Comparison of ENCODE assay signal across 8 mouse cellular contexts in genomic region chr19:5072389-5073019, GRCm38 (mm10). TPM values are rescaled to one million over a fixed set of nuclear protein-coding genes. Genes with fewer than 3 reads are reported as not detected.
DNase-seq lines count a peak whose midpoint lies in the region; ATAC-seq and TF ChIP-seq lines count a peak whose summit lies in the region.

No protein-coding gene starts in this region.

- no peaks in the 10 kb centered on the region for H3K36me3 ChIP-seq in embryonic facial prominence, embryonic 12.5 days
- no peaks in the 10 kb centered on the region for H3K36me3 ChIP-seq in intestine, embryonic 14.5 days (ENCODE audit: control insufficient read depth, insufficient read depth, low read length)

- intact Hi-C loops in left cerebral cortex, adult 2 months (cut with DNase I) = loop anchor here (2.0 kb wide), 1 partner anchor 16 kb away; no protein-coding TSS in a partner anchor

- no peak overlapping the region for H3K27ac ChIP-seq in left cerebral cortex, adult 2 months
- peak overlapping the region; percentile 97 for H3K27ac ChIP-seq in embryonic facial prominence, embryonic 12.5 days
- H3K27ac ChIP-seq in intestine, embryonic 14.5 days (ENCODE audit: low read depth) = peak overlapping the region; percentile 86

- 0 out of 2 replicates have a peak, but pooled peaks have one; percentile 1 for ATAC-seq in embryonic facial prominence, embryonic 12.5 days (ENCODE audit: insufficient number of reproducible peaks, insufficient read depth, low FRiP score, low TSS enrichment)
- ATAC-seq in intestine, embryonic 14.5 days (replicated peaks; ENCODE audit: low FRiP score, low TSS enrichment, low read depth) = peak; percentile 24; the same call in 1 of the 2 replicates
- ATAC-seq in megakaryocyte, adult 5-6 weeks (ENCODE audit: poor library complexity, severe bottlenecking) = 0 out of 2 replicates have a peak, but pooled peaks have one; percentile 11

- TF ChIP-seq CTCF in left cerebral cortex, adult 2 months (IDR thresholded peaks at IDR 0.05) = no peak

- peaks cover 10% of the 10 kb centered on the region for H3K27me3 ChIP-seq in embryonic facial prominence, embryonic 12.5 days
- no peaks in the 10 kb centered on the region; the same call in 1 of the 2 replicates for H3K27me3 ChIP-seq in intestine, embryonic 14.5 days (replicated peaks; ENCODE audit: control insufficient read depth, insufficient read depth, low read length)

- H3K9me3 ChIP-seq in embryonic facial prominence, embryonic 12.5 days = no peaks in the 10 kb centered on the region
- H3K9me3 ChIP-seq in intestine, embryonic 14.5 days (ENCODE audit: control insufficient read depth, low read length) = no peaks in the 10 kb centered on the region

- H3K9ac ChIP-seq in embryonic facial prominence, embryonic 12.5 days = peak overlapping the region; percentile 44
- H3K9ac ChIP-seq in intestine, embryonic 14.5 days (ENCODE audit: low read length) = peak overlapping the region; percentile 27; the same call in 1 of the 2 replicates

- H3K4me1 ChIP-seq in embryonic facial prominence, embryonic 12.5 days = peaks cover 31% of the 10 kb centered on the region
- peaks cover 21% of the 10 kb centered on the region for H3K4me1 ChIP-seq in intestine, embryonic 14.5 days (replicated peaks; ENCODE audit: control insufficient read depth, insufficient read depth, low read length)

- H3K4me2 ChIP-seq in embryonic facial prominence, embryonic 12.5 days (replicated peaks) = peak overlapping the region; percentile 86
- peak overlapping the region; percentile 77 for H3K4me2 ChIP-seq in intestine, embryonic 14.5 days (ENCODE audit: low read length)

- peak overlapping the region; percentile 45 for H3K4me3 ChIP-seq in left cerebral cortex, adult 2 months
- H3K4me3 ChIP-seq in embryonic facial prominence, embryonic 12.5 days = peak overlapping the region; percentile 59
- H3K4me3 ChIP-seq in intestine, embryonic 14.5 days (ENCODE audit: low read depth, low read length) = peak overlapping the region; percentile 52

- DNase-seq in left cerebral cortex, adult 2 months (ENCODE audit: extremely low spot score in 1 of 2, low spot score in 2 of 2) = no peak
- DNase-seq in left cerebral cortex, adult 8-10 months (ENCODE audit: low spot score in 2 of 2) = no peak
- DNase-seq in intestine, embryonic 14.5 days (ENCODE audit: low spot score) = no peak
- no peak for DNase-seq in adrenal gland, adult 8-10 months
- no peak for DNase-seq in right cerebral cortex, postnatal 25 days
- no peak for DNase-seq in gastrocnemius, postnatal 25 days

- 2% methylated on average over 20 of the region's 20 CpGs for WGBS in embryonic facial prominence, embryonic 12.5 days
- WGBS in intestine, embryonic 14.5 days = 2% methylated on average over 20 of the region's 20 CpGs

RNA-seq across cellular contexts. Expression of gene Cd248, which starts 4.6 kb away (rescaled TPM):
- total RNA-seq in left cerebral cortex, adult 2 months (2021) = 1 to 10 TPM; 4.3 to 5.4 TPM
- total RNA-seq in left cerebral cortex, adult 8-10 months (2022) = 1 to 10 TPM; 5.3 to 6.6 (median 6.1) TPM
- 54.4 and 64.3 TPM in 2 replicates for polyA plus RNA-seq in embryonic facial prominence, embryonic 12.5 days (2016; fragmentation: Nextera tagmentation; extraction: Ambion mirVana)
- polyA plus RNA-seq in intestine, embryonic 14.5 days (2014; fragmentation: Nextera tagmentation; extraction: Ambion mirVana) = 69.8 and 70.2 TPM in 2 replicates
- total RNA-seq in megakaryocyte, adult 5-6 weeks (2015) = 0.13 TPM in 1 of 2 replicates, not detected in the other
- total RNA-seq in megakaryocyte, adult 5-6 weeks (2017) = not detected in 2 replicates
- 10 to 100 TPM in 1 of 4 experiments, 1 to 10 TPM in 3; 8.9 to 11.8 (median 9.2) TPM for total RNA-seq in adrenal gland, adult 8-10 months (2022)
- total RNA-seq in gastrocnemius, postnatal 25 days (2021) = 10 to 100 TPM; 13.8 to 23.3 TPM

RNA-seq across cellular contexts. Expression of gene Tmem151a, which starts 12.8 kb away (rescaled TPM):
- total RNA-seq in left cerebral cortex, adult 2 months (2021) = 100 to 1,000 TPM; 154 to 156 TPM
- total RNA-seq in left cerebral cortex, adult 8-10 months (2022) = 100 to 1,000 TPM; 135 to 156 (median 139) TPM
- polyA plus RNA-seq in embryonic facial prominence, embryonic 12.5 days (2016; fragmentation: Nextera tagmentation; extraction: Ambion mirVana) = 2.9 and 3.7 TPM in 2 replicates
- polyA plus RNA-seq in intestine, embryonic 14.5 days (2014; fragmentation: Nextera tagmentation; extraction: Ambion mirVana) = 7.1 and 8.2 TPM in 2 replicates
- not detected in 2 replicates for total RNA-seq in megakaryocyte, adult 5-6 weeks (2015)
- not detected in 2 replicates for total RNA-seq in megakaryocyte, adult 5-6 weeks (2017)
- 1 to 10 TPM; 2.1 to 2.8 (median 2.6) TPM for total RNA-seq in adrenal gland, adult 8-10 months (2022)
- total RNA-seq in gastrocnemius, postnatal 25 days (2021) = not detected

RNA-seq across cellular contexts. Expression of gene Yif1a, which starts 15.8 kb away (rescaled TPM):
- 10 to 100 TPM; 23.4 to 25.7 TPM for total RNA-seq in left cerebral cortex, adult 2 months (2021)
- 10 to 100 TPM; 25.3 to 31.3 (median 28.6) TPM for total RNA-seq in left cerebral cortex, adult 8-10 months (2022)
- polyA plus RNA-seq in embryonic facial prominence, embryonic 12.5 days (2016; fragmentation: Nextera tagmentation; extraction: Ambion mirVana) = 67.3 and 73.4 TPM in 2 replicates
- polyA plus RNA-seq in intestine, embryonic 14.5 days (2014; fragmentation: Nextera tagmentation; extraction: Ambion mirVana) = 111 and 114 TPM in 2 replicates
- 30.6 and 33.4 TPM in 2 replicates for total RNA-seq in megakaryocyte, adult 5-6 weeks (2015)
- total RNA-seq in megakaryocyte, adult 5-6 weeks (2017) = 8.5 and 14.1 TPM in 2 replicates
- 10 to 100 TPM; 58.5 to 79.0 (median 62.9) TPM for total RNA-seq in adrenal gland, adult 8-10 months (2022)
- total RNA-seq in gastrocnemius, postnatal 25 days (2021) = 10 to 100 TPM; 38.1 to 47.5 TPM

RNA-seq across cellular contexts. Expression of gene Rin1, which starts 22.2 kb away (rescaled TPM):
- total RNA-seq in left cerebral cortex, adult 2 months (2021) = 10 to 100 TPM; 94.6 to 95.9 TPM
- total RNA-seq in left cerebral cortex, adult 8-10 months (2022) = 10 to 100 TPM; 72.9 to 88.1 (median 78.2) TPM
- 1.8 and 2.4 TPM in 2 replicates for polyA plus RNA-seq in embryonic facial prominence, embryonic 12.5 days (2016; fragmentation: Nextera tagmentation; extraction: Ambion mirVana)
- polyA plus RNA-seq in intestine, embryonic 14.5 days (2014; fragmentation: Nextera tagmentation; extraction: Ambion mirVana) = 2.6 and 3.8 TPM in 2 replicates
- total RNA-seq in megakaryocyte, adult 5-6 weeks (2015) = 0.30 and 0.65 TPM in 2 replicates
- 0.15 and 0.98 TPM in 2 replicates for total RNA-seq in megakaryocyte, adult 5-6 weeks (2017)
- total RNA-seq in adrenal gland, adult 8-10 months (2022) = 1 to 10 TPM; 4.1 to 8.1 (median 7.7) TPM
- total RNA-seq in gastrocnemius, postnatal 25 days (2021) = 1 to 10 TPM; 1.3 to 2.1 TPM

RNA-seq across cellular contexts. Expression of gene Cnih2, which starts 25.8 kb away (rescaled TPM):
- 100 to 1,000 TPM; 214 to 247 TPM for total RNA-seq in left cerebral cortex, adult 2 months (2021)
- total RNA-seq in left cerebral cortex, adult 8-10 months (2022) = 100 to 1,000 TPM; 172 to 193 (median 184) TPM
- 69.7 and 74.9 TPM in 2 replicates for polyA plus RNA-seq in embryonic facial prominence, embryonic 12.5 days (2016; fragmentation: Nextera tagmentation; extraction: Ambion mirVana)
- polyA plus RNA-seq in intestine, embryonic 14.5 days (2014; fragmentation: Nextera tagmentation; extraction: Ambion mirVana) = 22.3 and 22.9 TPM in 2 replicates
- total RNA-seq in megakaryocyte, adult 5-6 weeks (2015) = not detected in 2 replicates
- not detected in 2 replicates for total RNA-seq in megakaryocyte, adult 5-6 weeks (2017)
- total RNA-seq in adrenal gland, adult 8-10 months (2022) = 1 to 10 TPM; 1.5 to 3.2 (median 2.6) TPM
- not detected for total RNA-seq in gastrocnemius, postnatal 25 days (2021)

Comparison
In these comparisons a context has a peak if more than half of its experiments do, and no peak if none do; other contexts are left out.
1. RNA of gene Cd248, which starts 4.6 kb away (total RNA-seq): 13.8 to 23.3 TPM in gastrocnemius, postnatal 25 days, 8.9 to 11.8 TPM in adrenal gland, adult 8-10 months, 5.3 to 6.6 TPM in left cerebral cortex, adult 8-10 months and 4.3 to 5.4 TPM in left cerebral cortex, adult 2 months; 0.13 TPM in megakaryocyte, adult 5-6 weeks; every median in the first group is over 4 times any median in the second.
2. RNA of gene Tmem151a, which starts 12.8 kb away (total RNA-seq): 154 to 156 TPM in left cerebral cortex, adult 2 months and 135 to 156 TPM in left cerebral cortex, adult 8-10 months; 2.1 to 2.8 TPM in adrenal gland, adult 8-10 months, not detected in gastrocnemius, postnatal 25 days and not detected in megakaryocyte, adult 5-6 weeks; every median in the first group is over 10 times any median in the second.
3. Peak in every context shown above with its lines, with median percentiles within 50 percentile points of each other: H3K4me3 ChIP-seq and ATAC-seq.